Mouse (Mus musculus) myocyte (in vitro differentiated cells): ENCODE data around the gene 9130409I23Rik.

Experiments
- MAX ChIP-seq: IDR thresholded peaks from one replicate; pipeline ENCODE4 v1.6.1; 2011; ENCODE audit warnings: low read depth, mild to moderate bottlenecking, control low read depth
- POLR2A ChIP-seq: IDR thresholded peaks from one replicate; pipeline ENCODE4 v1.6.1; 2011; ENCODE audit warnings: low read depth, mild to moderate bottlenecking, control low read depth, moderate library complexity; ENCODE audit not compliant: insufficient read length
- POLR2AphosphoS2 ChIP-seq: IDR thresholded peaks from one replicate; pipeline ENCODE4 v1.6.1; 2011; ENCODE audit warnings: low read depth, control low read depth; ENCODE audit not compliant: insufficient read length

GRCm38 (mm10) chr1:181007831-181008230 is 43.2 kb upstream of the 9130409I23Rik start:
- TF ChIP-seq POLR2AphosphoS2 = no peak
- TF ChIP-seq MAX = no peak
- TF ChIP-seq POLR2A = no peak
